Mouse (Mus musculus) erythroblast, adult 5-6 weeks (primary cell): ENCODE measurements around the gene Paqr3. TPM values are rescaled to one million over a fixed set of nuclear protein-coding genes. Genes with fewer than 3 reads are reported as not detected.

Experiments used
- ATAC-seq: replicated peaks from 2 replicates; pipeline ENCODE4 v1.8.0; 2016; ENCODE audit warnings: moderate number of reproducible peaks, mild to moderate bottlenecking, moderate TSS enrichment, inconsistent platforms; ENCODE audit not compliant: poor library complexity, low FRiP score, severe bottlenecking
- total RNA-seq, 2 experiments: library from RNA; stranded (forward) in 1 of 2; stranded (reverse) in 1 of 2; fragments of 150-400 nt in 1 of 2; fragments of 200-764, 138-1000 nt in 1 of 2; gene quantifications; 2 replicates each; pipeline versions ENCODE4 v1.2.3 to v1.2.4; 2015 to 2017; ENCODE audit warnings: low replicate concordance in 2 of 2

Gene Paqr3
- total RNA-seq (2015; ENCODE audit: low replicate concordance) (3.7 and 5.0 TPM in 2 replicates), total RNA-seq (2017; ENCODE audit: low replicate concordance) (3.6 and 5.6 TPM in 2 replicates)

GRCm38 (mm10) chr5:97111207-97111910 lies at the start of gene Paqr3:
Gene Paqr3, minus strand, starts transcription at chr5:97111596.
- ATAC-seq: peak; percentile 96

DNA sequence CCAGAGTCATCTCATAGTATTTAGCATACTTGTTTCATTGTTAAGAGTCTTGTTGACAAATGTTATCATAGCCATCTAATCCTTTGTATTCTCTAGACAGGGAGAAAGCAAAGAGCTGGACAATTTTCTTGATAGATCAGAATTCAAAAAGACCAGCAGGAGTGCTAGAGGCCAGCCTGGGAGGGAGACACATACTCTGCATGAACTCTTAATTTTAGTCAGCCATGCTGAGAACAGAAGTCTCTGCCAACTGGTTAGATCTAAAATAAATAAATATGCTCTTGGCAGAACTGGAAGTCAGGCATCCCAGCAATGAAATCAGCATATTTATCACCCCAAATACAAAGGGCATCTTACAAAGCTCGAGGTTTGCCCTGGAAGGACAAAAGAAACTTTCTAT lies 43.3 kb upstream of the Paqr3 start:
- ATAC-seq: no peak

DNA sequence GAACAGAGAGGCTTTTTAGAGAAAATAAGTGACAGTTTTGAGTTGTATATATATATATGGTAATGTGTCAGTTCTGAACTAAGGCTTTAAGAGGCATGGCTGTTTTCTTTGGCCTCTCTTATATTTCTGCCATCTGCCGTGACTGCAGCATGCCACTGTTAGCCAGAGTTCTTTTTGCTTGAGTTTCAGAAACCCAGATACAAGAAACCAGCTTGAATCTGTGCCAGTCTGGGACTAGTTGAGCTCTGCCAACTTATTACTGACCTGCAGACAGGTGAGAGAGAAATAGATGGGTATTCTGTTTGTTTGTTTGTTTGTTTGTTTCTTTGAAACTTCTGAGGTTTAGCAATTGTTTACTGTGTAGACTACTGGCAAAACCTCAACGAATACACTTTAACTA lies 23.9 kb upstream of the Paqr3 start:
- no peak for ATAC-seq

- no peak for ATAC-seq
Observed at GRCm38 (mm10) chr5:97129589-97129988, 18.2 kb upstream of the Paqr3 start.

DNA sequence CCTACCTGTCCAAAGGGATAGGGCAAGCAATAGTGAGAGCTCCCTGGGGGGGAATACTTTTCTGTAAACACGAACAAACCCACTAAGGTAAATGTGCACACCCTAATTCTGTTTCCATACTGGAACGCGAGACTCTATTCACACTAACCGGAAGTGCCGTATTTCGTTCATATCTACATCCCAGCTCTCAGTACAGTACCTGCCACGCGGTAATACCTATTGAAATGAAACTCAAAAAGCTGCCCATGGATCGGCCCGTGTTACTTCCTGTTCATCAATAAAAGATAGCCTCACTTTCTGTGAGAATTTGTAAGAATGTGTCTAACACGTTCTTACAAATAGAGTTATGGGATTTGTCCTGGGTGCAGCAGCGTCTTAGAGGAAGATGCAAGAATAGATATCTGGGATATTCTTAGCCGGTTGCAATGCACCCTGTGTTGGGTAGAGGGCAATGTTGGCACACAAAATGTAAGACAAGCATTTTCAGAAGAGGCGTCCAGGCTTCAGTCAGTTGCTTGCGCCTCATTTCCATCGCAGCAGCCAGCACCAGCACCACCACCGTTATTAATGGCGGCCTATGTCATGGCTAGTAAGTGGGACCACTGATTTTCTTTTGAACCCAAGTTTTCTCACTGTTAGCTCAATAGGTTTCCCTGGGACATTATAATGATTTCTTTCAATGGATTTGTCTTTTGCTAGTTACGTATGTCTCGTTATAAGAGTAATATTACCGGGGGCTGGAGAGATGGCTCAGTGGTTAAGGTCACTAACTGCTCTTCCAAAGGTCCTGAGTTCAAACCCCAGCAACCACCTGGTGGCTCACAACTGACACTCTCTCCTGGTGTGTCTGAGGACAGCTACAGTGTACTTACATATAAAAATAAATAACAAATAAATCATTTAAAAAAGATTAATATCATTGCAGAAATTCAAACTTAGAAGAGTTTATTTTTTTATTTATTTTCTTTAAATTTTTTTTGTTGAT lies 17.1 kb upstream of the Paqr3 start:
- no peak for ATAC-seq

GRCm38 (mm10) chr5:97127284-97127683 lies 15.9 kb upstream of the Paqr3 start:
- no peak for ATAC-seq

DNA sequence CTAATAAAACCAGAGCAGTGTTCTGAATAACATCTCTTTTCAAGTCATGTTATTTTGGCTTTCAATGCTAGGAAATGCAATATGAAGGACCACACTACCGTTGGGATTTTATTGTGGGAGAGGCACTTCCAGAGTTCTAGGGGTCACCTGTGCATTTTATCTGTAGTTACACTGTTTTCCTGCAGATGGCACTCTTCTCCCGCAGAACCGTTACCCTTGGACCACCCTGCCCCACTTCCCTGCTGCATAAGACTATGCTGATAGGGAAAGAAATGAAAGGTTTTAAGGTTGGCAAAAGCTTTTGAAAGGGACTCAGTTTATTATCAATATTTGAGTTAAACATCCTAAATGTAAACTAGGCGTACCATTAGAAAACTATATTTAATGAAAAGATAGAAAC lies 14.6 kb upstream of the Paqr3 start:
- no peak for ATAC-seq

GRCm38 (mm10) chr5:97125459-97125970 lies 14.1 kb upstream of the Paqr3 start:
- ATAC-seq: no peak

DNA sequence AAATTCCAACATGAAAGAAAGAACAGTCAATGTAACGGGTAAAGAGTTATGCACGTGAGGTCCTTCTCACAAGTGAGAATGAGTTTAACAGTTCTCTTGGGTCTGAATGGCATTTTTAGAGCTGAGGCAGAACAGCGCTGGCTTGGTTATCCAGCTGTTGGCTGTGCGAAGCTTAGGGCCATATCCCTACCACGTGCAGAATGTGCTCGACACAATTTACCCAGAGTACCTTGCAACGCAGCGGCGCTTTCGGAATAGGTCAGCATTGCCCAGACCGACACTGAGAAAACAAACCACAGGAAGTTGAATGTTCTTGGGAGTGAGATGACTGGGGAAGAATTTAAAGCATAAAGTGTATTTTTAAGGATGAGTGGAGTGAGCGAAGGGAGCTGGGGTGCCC lies 13.6 kb upstream of the Paqr3 start:
- no peak for ATAC-seq

GRCm38 (mm10) chr5:97110697-97111096 lies 699 bp downstream of the Paqr3 start:
- ATAC-seq: no peak

- no peak for ATAC-seq
Observed at GRCm38 (mm10) chr5:97110133-97110532, 1.3 kb downstream of the Paqr3 start.

- no peak for ATAC-seq
Observed at GRCm38 (mm10) chr5:97108333-97108732, 3.1 kb downstream of the Paqr3 start.

- no peak for ATAC-seq
Observed at GRCm38 (mm10) chr5:97099954-97100353, 11.4 kb downstream of the Paqr3 start.

GRCm38 (mm10) chr5:97097631-97098041 lies 13.8 kb downstream of the Paqr3 start:
- no peak for ATAC-seq

DNA sequence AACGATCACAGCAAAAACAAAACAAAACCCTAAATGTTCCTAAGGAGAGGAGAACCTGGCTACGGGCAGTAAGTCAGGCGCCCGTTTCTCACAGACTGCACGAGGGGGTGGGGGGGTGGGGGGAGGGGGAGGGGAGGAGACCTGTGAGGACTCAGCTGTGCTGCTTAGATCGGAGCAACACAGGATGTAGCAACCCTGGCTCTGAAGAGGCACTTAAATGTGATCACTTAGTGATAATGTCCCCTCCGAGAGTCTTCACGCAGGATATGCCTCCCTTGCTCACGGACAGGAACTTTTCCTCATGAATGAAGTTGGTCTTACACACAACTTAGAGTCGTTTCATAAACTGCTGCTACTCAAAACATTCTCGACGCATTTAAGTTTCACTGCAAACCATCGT lies 16.1 kb downstream of the Paqr3 start:
- ATAC-seq: no peak

- no peak for ATAC-seq
Observed at GRCm38 (mm10) chr5:97092970-97093369, 18.4 kb downstream of the Paqr3 start.

- no peak for ATAC-seq
Observed at GRCm38 (mm10) chr5:97090034-97090784, 21.2 kb downstream of the Paqr3 start.

GRCm38 (mm10) chr5:97089426-97089825 lies 22.0 kb downstream of the Paqr3 start:
- no peak for ATAC-seq

GRCm38 (mm10) chr5:97088231-97088630 lies 23.2 kb downstream of the Paqr3 start:
- no peak for ATAC-seq

- ATAC-seq: no peak
Observed at GRCm38 (mm10) chr5:97087746-97088145, 23.6 kb downstream of the Paqr3 start.
